Mouse (Mus musculus): ENCODE measurements around the gene Atp6v0a4. TPM values are rescaled to one million over a fixed set of nuclear protein-coding genes. Genes with fewer than 3 reads are reported as not detected.

The Atp6v0a4 gene
- polyA plus RNA-seq, 1 experiment from 2014 or later, result not detected

- 90% methylated on average over 2 of the region's 2 CpGs for WGBS
- H3K4me1 ChIP-seq, result no peaks in the 10 kb centered on the region
Measured at GRCm38 (mm10) chr6:38012829-38013228, 111.6 kb downstream of the Atp6v0a4 start.

GRCm38 (mm10) chr6:38007459-38007858 lies 116.9 kb downstream of the Atp6v0a4 start:
- WGBS, result 13% methylated on average over 6 of the region's 6 CpGs
- Histone ChIP-seq H3K9me3 (replicated peaks) (no peaks in the 10 kb centered on the region), H3K27ac (no peak overlapping the region), H3K4me1 (no peaks in the 10 kb centered on the region), H3K27me3 (ENCODE audit: low read depth, poor library complexity, severe bottlenecking) (no peaks in the 10 kb centered on the region), H3K4me3 (no peak overlapping the region), H3K36me3 (no peaks in the 10 kb centered on the region)
- DNase-seq (ENCODE audit: low spot score), result peak; percentile 65

More at GRCm38 (mm10) chr6:38012829-38013228, 111.6 kb downstream of the Atp6v0a4 start:
- Histone ChIP-seq H3K36me3 (no peaks in the 10 kb centered on the region), H3K4me3 (no peak overlapping the region), H3K27ac (no peak overlapping the region), H3K27me3 (ENCODE audit: low read depth, poor library complexity, severe bottlenecking) (no peaks in the 10 kb centered on the region), H3K9me3 (replicated peaks) (no peaks in the 10 kb centered on the region)
- DNase-seq (ENCODE audit: low spot score), result no peak

Other genes with a start within 250 kb of the Atp6v0a4 start
- gene Svopl, start 77.6 kb downstream of the Atp6v0a4 start, polyA plus RNA-seq (2016; fragmentation: Nextera tagmentation; extraction: Ambion mirVana), result 4.0 and 7.0 TPM in 2 replicates
- gene Tmem213, start 15.3 kb downstream of the Atp6v0a4 start, polyA plus RNA-seq (2016; fragmentation: Nextera tagmentation; extraction: Ambion mirVana), result not detected in 2 replicates
- gene D630045J12Rik, start 129.4 kb upstream of the Atp6v0a4 start, polyA plus RNA-seq (2016; fragmentation: Nextera tagmentation; extraction: Ambion mirVana), result 8.2 and 8.5 TPM in 2 replicates
- gene Zc3hav1l, start 174.7 kb upstream of the Atp6v0a4 start, polyA plus RNA-seq (2016; fragmentation: Nextera tagmentation; extraction: Ambion mirVana), result 14.7 and 18.2 TPM in 2 replicates
- gene Zc3hav1, start 230.0 kb upstream of the Atp6v0a4 start, polyA plus RNA-seq (2016; fragmentation: Nextera tagmentation; extraction: Ambion mirVana), result 1.5 and 2.0 TPM in 2 replicates